Mouse (Mus musculus) thymus, postnatal 4 days (tissue): Measurements from ENCODE around the gene Ncapd3.

Source experiments
- DNase-seq: peaks from one replicate; pipeline ENCODE4 v3.0.0; 2021

Gene Ncapd3

DNA sequence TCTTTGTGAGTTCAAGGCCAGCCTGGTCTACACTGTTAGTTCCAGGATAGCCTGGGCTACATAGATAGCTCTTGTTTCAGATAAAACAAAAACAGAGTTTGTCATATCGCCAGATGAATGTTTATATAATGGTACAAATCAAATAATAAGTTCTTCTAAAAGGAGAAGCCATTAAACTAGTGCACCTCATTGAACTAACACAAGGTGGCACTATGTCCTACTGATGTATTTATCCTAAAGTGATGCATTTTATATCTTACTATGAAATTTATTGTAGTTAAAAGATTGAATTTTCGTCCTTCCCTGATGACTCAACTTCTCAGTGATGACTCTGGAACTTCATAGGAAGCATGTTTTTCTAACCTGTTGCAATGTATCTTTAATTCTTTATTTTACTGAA lies 19.5 kb downstream of the Ncapd3 start:
- DNase-seq: no peak

DNA sequence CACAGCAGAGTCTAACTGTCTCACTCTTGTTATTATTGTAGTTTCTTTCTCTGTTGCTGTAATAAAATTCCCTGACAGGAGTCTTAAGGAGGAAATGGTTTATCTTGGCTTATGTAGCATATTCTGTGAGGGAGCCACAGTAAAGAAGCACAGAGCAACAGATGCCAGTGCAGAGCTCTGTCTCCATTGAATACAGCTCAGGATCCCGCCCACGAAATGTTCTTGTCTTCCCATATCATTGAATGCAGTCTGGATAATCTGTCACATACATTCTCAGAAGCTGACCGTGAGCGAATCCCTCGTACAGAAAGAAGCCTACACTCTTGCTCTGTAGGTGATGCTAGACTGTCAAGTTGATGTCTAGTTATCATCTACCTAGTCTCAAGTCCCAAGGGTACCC lies 28.4 kb downstream of the Ncapd3 start:
- DNase-seq: no peak

DNA sequence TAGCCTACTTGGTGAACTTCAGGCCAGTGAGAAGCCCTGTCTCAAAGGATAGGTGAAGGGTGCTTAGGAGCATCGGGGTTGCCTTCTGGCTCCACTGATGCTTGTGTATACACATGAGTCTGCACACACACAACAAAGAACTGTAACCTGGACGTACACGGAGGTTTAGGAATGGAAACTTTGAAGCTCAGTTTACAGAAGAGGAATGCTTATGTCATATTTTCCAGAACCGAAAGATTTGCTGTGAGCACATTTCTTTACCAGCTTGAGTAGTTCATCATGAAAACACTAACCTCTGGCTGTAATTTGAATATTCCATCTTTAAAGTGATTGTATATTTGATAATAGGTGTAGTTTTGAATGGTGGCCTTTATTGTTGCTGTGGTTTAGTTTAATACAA lies 40.9 kb downstream of the Ncapd3 start:
- DNase-seq: no peak

DNA sequence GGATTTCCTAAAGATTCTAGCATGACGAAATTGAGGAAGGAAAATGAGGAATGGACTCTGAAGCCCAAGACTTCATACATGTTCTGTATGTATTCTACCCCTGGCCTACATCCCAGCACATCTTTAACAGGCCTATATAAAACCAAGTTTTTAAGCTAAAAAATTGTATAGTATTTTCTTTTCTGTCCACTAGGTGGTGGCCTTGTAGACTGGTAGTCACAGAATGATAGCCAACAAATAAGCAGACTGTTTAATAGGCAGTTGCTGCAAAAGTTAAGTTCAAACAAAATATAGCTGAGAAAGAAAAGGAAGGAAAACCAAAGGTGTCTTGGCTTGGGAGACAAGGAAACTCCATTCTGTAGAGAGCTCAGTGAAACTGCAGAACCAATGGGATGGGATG lies 44.7 kb downstream of the Ncapd3 start:
- DNase-seq: no peak

DNA sequence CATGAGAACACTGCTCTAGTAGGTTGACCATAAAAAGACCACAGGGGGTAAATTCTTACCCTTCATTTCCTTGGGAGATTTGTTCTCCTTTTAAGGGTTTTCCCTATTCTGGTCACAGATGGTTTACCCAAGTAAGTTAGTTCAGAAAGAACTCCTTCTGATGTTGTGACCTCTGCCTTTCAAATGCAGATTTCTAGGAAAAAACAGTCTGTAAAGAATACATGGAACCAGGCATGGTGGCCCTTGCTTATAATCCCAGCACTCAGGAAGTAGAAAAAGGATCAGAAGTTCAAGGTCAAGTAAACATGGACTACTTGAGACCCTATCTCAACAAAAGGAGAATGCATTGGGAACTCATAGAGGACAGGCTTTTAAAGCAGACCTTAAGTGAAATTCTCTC lies 45.8 kb downstream of the Ncapd3 start:
- DNase-seq: no peak

DNA sequence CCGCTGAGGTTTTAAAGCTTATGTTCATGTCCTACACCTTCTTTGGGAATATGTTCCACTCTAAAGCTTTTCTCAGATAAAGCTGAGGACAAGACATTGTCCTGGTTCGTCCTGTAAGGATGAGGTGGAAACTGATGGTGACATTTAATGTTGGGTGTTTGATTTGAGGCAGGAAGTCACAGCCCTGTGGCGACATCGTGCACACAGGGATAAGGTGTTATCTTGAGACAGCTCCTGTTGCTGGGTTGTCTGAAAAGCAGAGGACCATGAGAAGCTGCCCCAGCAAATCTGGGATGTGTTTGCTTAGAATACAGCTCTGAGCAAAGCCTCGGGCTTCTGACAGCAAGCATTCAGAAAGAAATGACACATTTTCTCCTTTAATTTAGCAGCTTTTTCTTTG lies 56.3 kb downstream of the Ncapd3 start:
- no peak for DNase-seq

DNA sequence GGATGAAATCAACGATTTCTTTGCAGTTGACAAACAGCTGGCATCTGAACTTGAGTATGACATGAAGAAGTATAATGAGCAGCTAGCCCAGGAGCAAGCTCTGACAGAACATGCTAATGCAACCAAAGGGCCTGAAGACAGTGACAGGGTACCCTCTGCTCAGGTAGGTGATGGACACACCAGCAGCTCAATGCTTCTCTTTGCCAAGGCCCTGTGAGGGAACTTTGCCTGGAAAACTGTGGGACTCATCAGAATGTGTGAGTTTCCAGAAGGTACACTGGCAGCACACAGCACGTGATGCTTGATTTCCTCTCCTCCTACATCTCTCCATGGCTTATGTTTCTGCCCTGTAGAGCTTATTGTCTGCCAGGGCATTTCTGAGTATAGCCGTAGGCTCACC lies 57.4 kb downstream of the Ncapd3 start:
- DNase-seq: no peak

DNA sequence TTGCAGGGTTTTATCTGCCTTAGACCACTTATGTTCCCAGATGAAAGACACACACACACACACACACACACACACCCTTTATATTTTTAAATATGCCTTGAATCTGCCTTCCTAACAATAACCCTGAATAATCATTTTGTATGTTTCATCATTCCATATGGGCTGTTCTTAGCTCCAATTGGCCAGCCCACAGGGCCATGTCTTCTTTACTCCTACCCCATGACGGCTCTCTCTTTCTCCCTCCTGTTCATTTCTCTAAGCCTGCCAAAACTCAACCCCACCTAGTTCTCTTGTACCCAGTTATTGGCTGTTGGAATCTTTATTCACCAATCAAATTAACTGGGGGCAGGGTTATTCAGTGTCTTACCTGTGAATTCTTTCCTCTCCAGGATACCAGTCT lies 60.2 kb downstream of the Ncapd3 start:
- DNase-seq: no peak

DNA sequence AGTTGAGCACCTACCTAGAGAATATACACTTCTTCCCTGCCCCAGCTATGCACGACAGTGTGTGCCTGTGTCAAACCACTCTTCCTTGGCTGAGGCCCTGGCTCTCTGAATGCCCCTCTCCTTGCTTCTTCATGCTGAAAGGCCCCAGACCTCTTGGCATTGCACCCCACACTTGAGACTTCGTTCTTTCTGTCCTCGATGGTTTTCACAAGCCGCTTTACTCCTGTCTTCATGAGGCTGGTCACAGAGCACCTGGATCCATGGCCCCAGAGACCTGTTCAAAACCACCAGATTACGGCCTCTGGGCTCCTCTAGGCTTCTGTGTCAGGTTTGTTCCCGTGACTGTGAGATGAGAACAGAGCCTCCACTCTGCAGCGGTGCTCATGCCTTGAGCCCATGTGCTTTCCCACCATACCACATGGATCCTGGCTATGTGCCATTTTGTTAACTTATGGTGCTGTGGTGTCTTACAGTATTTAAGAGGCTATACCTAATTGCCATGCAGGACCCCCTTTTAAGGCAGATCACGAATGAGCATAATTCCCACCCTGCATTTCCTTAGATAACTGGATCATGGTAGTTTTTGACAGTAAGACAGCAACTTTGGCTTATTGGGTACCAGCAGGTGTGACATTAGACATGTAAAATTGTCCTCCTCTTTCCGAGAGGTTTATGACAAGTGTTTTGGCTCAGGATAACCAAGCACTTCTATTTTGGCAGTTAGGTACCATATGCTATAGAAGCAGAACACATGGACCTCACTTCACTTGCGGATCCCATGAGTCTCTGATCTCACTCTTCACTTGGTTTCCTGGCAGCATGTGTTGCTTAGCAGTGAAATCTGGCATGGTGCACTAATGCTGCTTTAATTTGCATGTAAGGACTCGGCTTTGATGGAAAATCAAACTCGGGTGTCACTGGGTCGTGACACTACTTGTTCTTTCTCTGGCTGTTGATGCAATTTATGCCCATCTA lies 61.1 kb downstream of the Ncapd3 start:
- no peak for DNase-seq

DNA sequence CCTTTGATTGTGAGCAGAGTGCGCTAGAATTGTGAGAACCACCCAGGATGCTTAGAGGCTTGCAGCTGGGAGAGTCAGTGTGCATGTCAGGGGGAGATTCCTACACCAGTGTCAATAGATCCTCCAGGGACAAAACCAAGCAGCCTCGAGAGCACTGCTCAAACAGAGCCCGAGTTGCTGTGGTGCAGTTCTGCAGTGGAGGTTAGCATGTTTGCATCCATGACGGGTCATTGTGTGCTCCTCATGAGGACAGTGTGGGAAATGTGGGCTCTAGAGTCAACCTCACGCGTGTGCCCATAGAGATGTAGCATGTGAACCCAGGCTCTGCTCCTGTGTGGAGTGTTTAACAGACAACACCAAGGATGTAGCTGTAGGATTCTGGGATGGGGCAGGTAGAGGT lies 62.9 kb downstream of the Ncapd3 start:
- DNase-seq: no peak

DNA sequence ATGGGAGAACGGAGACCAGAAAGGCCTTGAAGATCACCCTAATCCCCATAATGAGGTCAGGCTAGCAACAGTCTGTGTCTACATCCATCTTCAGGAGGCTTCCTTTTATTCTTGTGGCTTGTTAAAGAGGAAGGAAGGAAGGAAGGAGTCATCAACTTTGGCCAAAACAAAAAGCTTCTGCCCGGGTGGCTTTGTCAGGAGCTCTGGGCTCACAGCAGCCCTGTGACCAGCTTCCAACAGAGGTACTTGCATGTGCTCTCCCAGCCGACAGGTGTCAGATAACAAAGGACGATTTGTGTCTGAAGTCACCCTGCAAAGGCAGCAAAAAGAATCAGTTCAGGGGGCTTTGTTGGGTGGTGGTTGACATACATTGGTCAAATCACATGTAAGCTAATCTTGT lies 68.1 kb downstream of the Ncapd3 start:
- DNase-seq: no peak

DNA sequence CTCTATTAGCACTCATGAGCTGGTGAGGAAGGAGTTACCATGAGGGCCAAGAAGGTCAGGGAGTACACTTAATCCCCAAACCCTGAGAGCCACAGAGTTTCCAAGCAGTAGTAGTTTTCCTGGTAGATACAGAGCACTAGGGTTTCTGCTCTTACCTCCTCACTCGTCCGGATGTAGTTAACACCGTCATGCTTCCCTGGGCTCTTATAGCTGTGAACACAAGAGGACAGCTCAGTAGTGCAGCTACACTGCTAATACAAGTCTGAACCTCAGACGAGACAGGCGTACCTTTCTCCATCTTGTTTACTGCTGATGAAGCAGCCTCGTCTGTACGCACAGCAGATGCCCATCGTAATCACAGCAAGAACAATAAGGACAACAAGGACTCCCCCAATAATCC lies 68.6 kb downstream of the Ncapd3 start:
- no peak for DNase-seq

DNA sequence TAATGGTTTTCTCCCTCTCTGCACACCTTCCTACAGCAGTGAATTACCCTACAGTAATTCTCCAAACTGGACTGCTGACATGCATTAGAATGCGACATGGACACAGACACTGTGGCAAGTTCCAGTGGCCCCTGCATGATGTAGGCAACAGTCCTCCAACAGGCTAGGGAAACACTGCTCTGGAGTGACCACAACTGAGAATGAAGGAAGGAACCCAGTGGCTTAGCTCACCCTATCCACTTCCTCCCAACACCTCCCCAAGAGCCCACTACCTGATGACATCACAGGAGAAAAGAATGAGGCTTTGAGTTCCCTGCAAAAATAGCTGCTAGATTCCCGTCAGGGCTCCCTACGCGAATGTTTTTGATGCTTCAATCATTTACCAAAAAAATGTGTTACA lies 69.5 kb downstream of the Ncapd3 start:
- no peak for DNase-seq

DNA sequence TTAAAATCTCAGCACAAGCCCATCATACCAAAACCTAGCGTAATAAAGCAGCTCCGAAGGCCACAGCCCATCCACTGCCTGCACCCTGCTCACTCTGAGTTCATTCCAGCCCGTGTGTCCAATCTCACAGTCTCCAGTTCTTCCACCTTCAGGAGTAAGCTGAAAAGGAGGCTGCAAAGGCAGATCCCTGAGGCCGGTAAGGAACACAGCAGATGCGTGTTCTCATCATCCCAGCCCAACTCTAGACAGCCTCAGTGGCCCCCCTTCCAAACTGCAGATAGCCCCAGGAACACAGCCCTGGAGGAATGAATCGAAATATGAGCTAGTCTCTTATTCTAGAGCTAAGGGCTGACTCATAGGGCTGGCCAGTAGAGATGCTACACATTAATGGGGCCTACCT lies 71.5 kb downstream of the Ncapd3 start:
- DNase-seq: no peak

DNA sequence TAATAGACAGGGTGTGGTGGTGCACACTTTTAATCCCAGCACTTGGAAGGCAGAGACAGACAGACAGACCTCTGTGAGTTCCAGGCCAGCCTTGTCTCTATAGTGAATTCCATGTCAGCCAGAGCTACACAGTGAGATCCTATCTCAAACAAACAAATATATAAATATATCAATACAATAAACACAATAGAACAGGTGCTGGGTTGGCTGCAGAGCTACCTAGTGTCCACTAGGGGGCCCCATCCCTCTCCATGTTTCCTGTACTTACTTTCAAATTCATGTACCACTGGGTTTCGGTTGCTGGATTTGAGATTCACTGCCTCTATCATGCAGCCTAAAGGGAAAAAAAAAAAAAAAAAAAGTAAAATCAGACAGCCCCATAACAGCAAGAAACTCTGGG lies 76.1 kb downstream of the Ncapd3 start:
- DNase-seq: peak; percentile 35

DNA sequence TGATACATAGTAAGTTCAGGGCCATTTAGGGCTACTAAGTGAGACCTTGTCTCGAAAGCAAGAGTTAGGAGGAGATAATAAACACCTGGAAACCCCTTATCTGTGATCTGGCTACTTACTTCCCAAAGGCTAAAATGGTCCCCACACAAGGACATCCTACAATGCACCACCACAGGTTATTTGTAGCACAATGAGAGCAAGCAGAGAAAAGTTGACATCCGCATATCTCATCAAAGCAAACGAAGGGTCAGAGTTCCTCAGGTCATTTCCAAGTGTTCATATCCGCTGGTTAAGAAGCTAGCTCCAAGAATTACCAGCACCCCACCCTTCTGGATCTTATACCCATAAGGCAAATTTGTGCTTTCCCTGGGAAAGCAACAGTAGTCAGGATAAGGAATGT lies 78.5 kb downstream of the Ncapd3 start:
- DNase-seq: no peak

DNA sequence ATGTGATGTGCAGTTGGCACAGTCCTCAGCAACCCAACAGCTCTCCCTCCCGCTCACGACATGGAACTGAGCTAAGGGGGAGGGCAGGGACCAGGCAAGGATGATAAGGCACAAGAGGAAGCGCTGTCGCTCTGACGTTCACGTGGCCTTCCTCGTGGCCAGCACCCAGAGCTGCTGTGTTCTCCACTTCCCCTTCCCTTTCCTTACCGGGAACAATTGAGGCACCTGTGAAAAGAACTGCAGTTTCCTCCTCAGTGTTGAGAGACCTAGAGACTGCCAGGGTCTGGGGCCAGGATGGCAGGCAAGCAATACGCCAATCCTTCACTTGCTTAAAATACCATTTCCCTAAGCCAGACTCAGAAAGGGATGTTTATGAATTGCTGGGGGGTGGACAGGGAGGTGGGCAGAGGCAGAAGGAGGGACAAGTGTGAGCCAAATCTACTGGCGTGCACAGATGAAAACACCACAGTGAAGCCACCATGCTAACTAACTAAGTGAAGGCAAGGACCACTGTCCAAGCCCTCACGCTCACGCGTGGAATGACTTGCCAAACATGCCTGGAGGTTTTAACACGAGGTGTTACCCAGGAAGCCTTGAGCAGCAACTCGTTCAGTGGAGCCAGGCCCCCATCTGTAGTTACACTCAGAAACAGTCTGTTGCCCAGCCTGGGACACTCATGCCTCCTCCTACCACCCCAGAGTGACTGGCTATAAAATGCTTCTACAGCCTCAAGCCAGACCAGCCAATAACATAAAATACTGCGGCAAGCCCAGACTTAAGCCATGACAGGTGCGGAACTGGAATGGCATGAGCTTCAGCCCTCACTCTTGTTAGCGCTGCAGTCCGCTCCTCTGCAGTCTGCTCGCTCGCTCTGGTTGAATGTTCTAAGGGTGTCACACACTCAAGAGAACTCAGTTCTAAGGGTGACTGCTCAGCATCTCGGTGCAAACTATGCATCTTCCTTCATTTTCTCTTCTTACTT lies 79.8 kb downstream of the Ncapd3 start:
- DNase-seq: no peak

DNA sequence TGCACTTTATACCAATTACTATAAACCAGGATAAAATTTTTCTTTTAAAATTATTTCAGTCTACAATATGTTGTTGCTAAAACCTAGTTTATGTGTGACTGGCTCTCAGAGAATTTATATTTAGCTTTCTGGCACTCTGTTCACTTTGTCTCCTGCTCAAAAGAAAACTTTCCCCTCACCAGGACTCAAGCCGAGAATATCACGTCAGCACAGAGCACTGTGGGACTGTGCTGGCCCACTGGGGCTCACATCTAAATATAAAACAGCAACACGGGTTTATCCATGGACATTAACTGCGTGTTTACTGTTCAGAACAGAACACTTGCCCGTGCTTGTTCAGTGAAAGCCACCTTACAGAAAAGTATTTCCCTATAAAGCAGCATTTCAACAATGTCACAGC lies 80.7 kb downstream of the Ncapd3 start:
- no peak for DNase-seq

DNA sequence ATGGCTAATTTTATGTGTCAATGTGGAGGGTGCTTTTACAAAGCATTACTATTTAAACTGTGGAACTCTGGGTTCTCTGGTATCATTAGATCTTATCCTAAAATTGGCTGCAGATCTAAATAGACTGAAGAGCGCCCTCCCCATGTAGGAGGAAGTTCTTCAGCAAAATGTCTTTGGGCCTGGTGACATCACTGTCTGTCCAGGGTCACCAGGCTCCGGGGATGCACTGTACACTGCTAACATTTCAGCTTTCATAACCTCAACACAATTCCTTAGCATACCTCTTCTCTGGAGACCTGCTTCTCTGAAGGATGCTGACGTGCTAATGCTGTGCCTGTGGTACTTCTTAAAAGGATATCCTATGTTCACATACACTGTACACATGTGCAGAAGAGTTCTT lies 81.8 kb downstream of the Ncapd3 start:
- DNase-seq: no peak

DNA sequence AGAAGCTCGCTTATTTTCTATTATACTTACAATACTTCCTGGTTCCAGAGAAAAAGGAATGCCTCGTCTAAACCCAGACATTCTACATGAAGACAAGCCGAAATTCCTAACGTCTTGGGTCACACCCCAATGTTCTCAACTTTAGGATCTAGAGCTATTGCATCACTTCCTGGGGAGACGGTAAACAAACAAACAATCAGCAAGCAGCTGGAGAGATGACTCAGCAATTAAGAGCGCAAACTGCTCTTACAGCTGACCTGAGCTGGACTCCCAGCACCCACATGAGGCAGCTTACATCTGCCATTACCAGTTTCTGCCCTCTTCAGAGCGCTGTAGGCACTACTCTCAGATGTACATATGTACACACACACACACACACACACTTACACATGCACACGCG lies 91.3 kb downstream of the Ncapd3 start:
- no peak for DNase-seq

DNA sequence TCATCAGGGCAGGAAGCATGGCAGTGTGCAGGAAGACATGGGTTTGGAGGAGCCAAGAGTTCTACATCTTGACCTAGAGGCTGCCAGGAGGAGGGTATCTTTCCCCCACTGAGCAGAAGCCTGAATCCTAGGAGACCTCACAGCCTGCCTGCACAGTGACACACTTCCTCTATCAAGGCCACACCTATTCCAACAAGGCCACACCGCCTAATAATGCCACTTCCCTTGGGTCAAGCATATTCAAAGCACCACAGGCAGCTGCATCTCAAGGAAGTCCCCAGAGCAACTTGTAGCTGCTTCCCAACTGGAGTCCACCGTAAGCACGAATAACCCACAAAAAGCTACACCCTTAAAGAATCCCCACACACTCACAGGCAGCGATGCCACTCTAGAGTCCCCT lies 92.1 kb downstream of the Ncapd3 start:
- no peak for DNase-seq

DNA sequence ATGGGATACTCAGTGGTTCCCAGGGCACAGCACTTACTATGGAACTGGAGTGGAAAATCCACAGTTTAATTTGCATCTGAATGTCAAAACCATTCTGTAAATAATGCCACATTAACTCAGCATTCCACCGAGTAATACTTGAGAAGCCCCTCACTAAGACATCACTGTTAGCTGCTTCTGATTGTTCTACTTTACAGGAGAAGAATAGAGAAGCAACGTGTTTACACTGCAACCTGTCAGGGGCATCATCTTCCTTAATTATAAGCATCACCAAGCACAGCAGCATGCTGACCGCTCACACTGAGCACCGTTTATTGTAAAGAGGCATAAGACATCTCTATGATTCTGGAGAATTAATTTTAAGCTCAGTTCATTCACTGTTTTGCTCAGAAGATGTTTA lies 93.0 kb downstream of the Ncapd3 start:
- DNase-seq: no peak

DNA sequence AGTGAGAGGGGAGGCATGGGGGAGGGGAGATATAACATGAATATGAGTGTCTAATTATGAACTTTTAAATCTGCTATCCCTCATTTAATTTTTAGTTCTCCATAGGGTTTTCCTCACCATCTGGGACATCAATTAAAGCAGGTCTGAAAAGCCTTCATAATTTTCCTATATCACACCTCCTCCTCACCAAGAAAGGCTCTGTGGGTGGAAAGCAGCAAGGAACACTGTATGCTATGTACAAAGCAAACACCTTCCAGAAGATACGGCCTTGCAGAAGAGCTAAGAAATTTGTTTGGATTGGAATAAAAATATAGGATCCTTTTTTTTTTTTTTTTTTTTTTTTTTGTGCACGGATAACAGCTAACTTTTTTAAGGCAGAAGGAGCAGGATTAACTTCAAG lies 94.0 kb downstream of the Ncapd3 start:
- DNase-seq: no peak

DNA sequence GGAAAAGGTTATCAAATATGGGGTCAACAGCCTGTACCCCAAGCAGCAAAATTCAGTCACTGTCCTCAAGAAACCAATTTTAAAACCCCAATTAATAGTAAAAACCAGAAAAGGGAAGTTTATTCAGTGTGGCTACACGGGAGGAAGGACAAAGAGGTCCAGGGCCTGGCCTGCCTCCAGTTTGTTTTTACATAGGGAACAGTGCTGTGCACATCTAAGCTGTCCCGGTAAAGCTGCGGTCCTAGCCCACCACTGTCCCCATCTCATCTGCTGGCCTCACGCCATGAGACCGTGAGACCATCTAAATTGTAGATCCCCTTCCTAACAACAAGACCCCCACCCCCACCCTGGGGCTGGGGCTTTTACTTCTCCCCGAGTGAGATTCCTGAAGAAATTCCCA lies 95.5 kb downstream of the Ncapd3 start:
- no peak for DNase-seq
